Mouse (Mus musculus) midbrain, embryonic 16.5 days (tissue): ENCODE results near the gene Scrt2. TPM values are rescaled to one million over a fixed set of nuclear protein-coding genes. Genes with fewer than 3 reads are reported as not detected.

Source experiments
- ATAC-seq: fragments of 200-750 bp; cut with Nextera tagmentation; 2 replicates; pipeline ENCODE4 v1.8.0; 2017; ENCODE audit warnings: moderate TSS enrichment
- H3K27ac ChIP-seq: fragments of 300-500 bp; sonication (generic); 2 replicates; pipeline ENCODE4 v1.5.1; 2014; ENCODE audit warnings: mild to moderate bottlenecking, low read length, mixed read lengths
- H3K27me3 ChIP-seq: fragments of 300-500 bp; sonication (generic); 2 replicates; pipeline ENCODE4 v1.6.1; 2014; ENCODE audit warnings: low read depth, low read length, mixed read lengths; ENCODE audit not compliant: control insufficient read depth, insufficient read depth
- H3K36me3 ChIP-seq: fragments of 300-500 bp; sonication (generic); 2 replicates; pipeline ENCODE4 v1.6.1; 2014; ENCODE audit warnings: mild to moderate bottlenecking, low read length, moderate library complexity, mixed read lengths; ENCODE audit not compliant: control insufficient read depth, insufficient read depth
- H3K4me1 ChIP-seq: fragments of 300-500 bp; sonication (generic); 2 replicates; pipeline ENCODE4 v1.6.1; 2014; ENCODE audit warnings: mild to moderate bottlenecking, low read length, mixed read lengths; ENCODE audit not compliant: control insufficient read depth, insufficient read depth
- H3K4me2 ChIP-seq: fragments of 300-500 bp; sonication (generic); 2 replicates; pipeline ENCODE4 v1.6.1; 2014; ENCODE audit warnings: mild to moderate bottlenecking, low read length, mixed read lengths
- H3K4me3 ChIP-seq: fragments of 300-500 bp; sonication (generic); 2 replicates; pipeline ENCODE4 v1.5.1; 2014; ENCODE audit warnings: low read depth, mild to moderate bottlenecking, low read length, moderate library complexity, mixed read lengths
- H3K9ac ChIP-seq: fragments of 300-500 bp; sonication (generic); 2 replicates; pipeline ENCODE4 v1.6.1; 2014; ENCODE audit warnings: low read depth, low read length, mixed read lengths
- H3K9me3 ChIP-seq: fragments of 300-500 bp; sonication (generic); replicated peaks from 2 replicates; pipeline ENCODE4 v1.6.1; 2014; ENCODE audit warnings: mild to moderate bottlenecking, low read length, mixed read lengths; ENCODE audit not compliant: control insufficient read depth, poor library complexity, severe bottlenecking
- WGBS: fragments of 180-500 bp; shearing (Covaris S2); extraction: QIAGEN DNeasy Blood & Tissue Kit; methylation state at CpG from one replicate; pipeline ENCODE4 v1.1.7; 2014; 5-methylcytosine and 5-hydroxymethylcytosine counted together
- polyA plus RNA-seq: library from polyadenylated mRNA; unstranded; fragments of >200 nt; fragmentation: Nextera tagmentation; extraction: Ambion mirVana; gene quantifications from 2 replicates; pipeline ENCODE4 v1.2.1, GENCODE M21; 2015

Scrt2 gene
- polyA plus RNA-seq, 1 experiment from 2014 or later = 5.8 TPM

- whole genome bisulfite sequencing = 62% methylated on average over 9 of the region's 9 CpGs
- no peak overlapping the region for H3K4me3 ChIP-seq
- no peak for ATAC-seq
These were observed 5.9 kb upstream of the Scrt2 start for GRCm38 (mm10) chr2:152075294-152075889.

GRCm38 (mm10) chr2:152077337-152077736, 4.0 kb upstream of the Scrt2 start:
- 82% methylated on average over 3 of the region's 3 CpGs for WGBS

More at GRCm38 (mm10) chr2:152075294-152075889, 5.9 kb upstream of the Scrt2 start:
- Histone ChIP-seq H3K4me1 (peaks cover 11% of the 10 kb centered on the region), H3K36me3 (no peaks in the 10 kb centered on the region), H3K4me2 (no peak overlapping the region), H3K9ac (no peak overlapping the region), H3K9me3 (no peaks in the 10 kb centered on the region), H3K27ac (no peak overlapping the region), H3K27me3 (no peaks in the 10 kb centered on the region)

GRCm38 (mm10) chr2:152081641-152082448, 516 bp downstream of the Scrt2 start:
- Histone ChIP-seq H3K4me1 (peaks cover 40% of the 10 kb centered on the region), H3K27ac (peak overlapping the region; percentile 95), H3K9ac (peak overlapping the region; percentile 98), H3K36me3 (no peaks in the 10 kb centered on the region), H3K4me2 (peak overlapping the region; percentile 77), H3K9me3 (no peaks in the 10 kb centered on the region), H3K27me3 (no peaks in the 10 kb centered on the region), H3K4me3 (peak overlapping the region; percentile 84)
- ATAC-seq = peak; percentile 72
- WGBS = under 1% methylated on average over 72 of the region's 81 CpGs

More at GRCm38 (mm10) chr2:152077337-152077736, 4.0 kb upstream of the Scrt2 start:
- H3K27me3 ChIP-seq = no peaks in the 10 kb centered on the region
- H3K27ac ChIP-seq = no peak overlapping the region
- no peaks in the 10 kb centered on the region for H3K36me3 ChIP-seq
- no peaks in the 10 kb centered on the region for H3K9me3 ChIP-seq
- H3K4me3 ChIP-seq = no peak overlapping the region
- ATAC-seq = no peak
- no peak overlapping the region for H3K4me2 ChIP-seq
- H3K9ac ChIP-seq = no peak overlapping the region
- peaks cover 11% of the 10 kb centered on the region for H3K4me1 ChIP-seq

GRCm38 (mm10) chr2:152082456-152083285, 1.3 kb downstream of the Scrt2 start:
- 17% methylated on average over 7 of the region's 7 CpGs for WGBS
- H3K27me3 ChIP-seq = no peaks in the 10 kb centered on the region
- H3K4me3 ChIP-seq = peak overlapping the region; percentile 84
- H3K27ac ChIP-seq = peak overlapping the region; percentile 95
- H3K9ac ChIP-seq = peak overlapping the region; percentile 98
- H3K4me2 ChIP-seq = peak overlapping the region; percentile 77
- H3K4me1 ChIP-seq = peaks cover 47% of the 10 kb centered on the region
- no peaks in the 10 kb centered on the region for H3K36me3 ChIP-seq
- no peaks in the 10 kb centered on the region for H3K9me3 ChIP-seq
- peak; percentile 22 for ATAC-seq

- H3K4me2 ChIP-seq = peak overlapping the region; percentile 77
- no peak for ATAC-seq
- no peaks in the 10 kb centered on the region for H3K9me3 ChIP-seq
- WGBS = 52% methylated on average over 4 of the region's 4 CpGs
- no peaks in the 10 kb centered on the region for H3K27me3 ChIP-seq
- peak overlapping the region; percentile 98 for H3K9ac ChIP-seq
- peak overlapping the region; percentile 60 for H3K27ac ChIP-seq
- no peaks in the 10 kb centered on the region for H3K36me3 ChIP-seq
- H3K4me1 ChIP-seq = peaks cover 49% of the 10 kb centered on the region
- H3K4me3 ChIP-seq = peak overlapping the region; percentile 84
These were observed 2.1 kb downstream of the Scrt2 start for GRCm38 (mm10) chr2:152083411-152083810.

- Histone ChIP-seq H3K4me2 (peak overlapping the region; percentile 77), H3K4me1 (peaks cover 45% of the 10 kb centered on the region), H3K27ac (peak overlapping the region; percentile 60), H3K9ac (peak overlapping the region; percentile 98), H3K27me3 (no peaks in the 10 kb centered on the region), H3K36me3 (no peaks in the 10 kb centered on the region), H3K4me3 (peak overlapping the region; percentile 84), H3K9me3 (no peaks in the 10 kb centered on the region)
- WGBS = 17% methylated on average over 6 of the region's 6 CpGs
- no peak for ATAC-seq
These were observed 3.0 kb downstream of the Scrt2 start for GRCm38 (mm10) chr2:152084298-152084697.

- Histone ChIP-seq H3K4me1 (peaks cover 38% of the 10 kb centered on the region), H3K36me3 (no peaks in the 10 kb centered on the region), H3K9me3 (no peaks in the 10 kb centered on the region), H3K4me3 (no peak overlapping the region), H3K27me3 (no peaks in the 10 kb centered on the region), H3K4me2 (peak overlapping the region; percentile 77), H3K9ac (peak overlapping the region; percentile 30; the same call in 1 of the 2 replicates), H3K27ac (no peak overlapping the region)
- ATAC-seq = no peak
- WGBS = 67% methylated on average over 6 of the region's 6 CpGs
These were observed 4.1 kb downstream of the Scrt2 start for GRCm38 (mm10) chr2:152085414-152085813.

GRCm38 (mm10) chr2:152086451-152086850, 5.1 kb downstream of the Scrt2 start:
- Histone ChIP-seq H3K27ac (no peak overlapping the region), H3K4me1 (peaks cover 38% of the 10 kb centered on the region)
- WGBS = 50% methylated on average over 6 of the region's 6 CpGs

More at GRCm38 (mm10) chr2:152086451-152086850, 5.1 kb downstream of the Scrt2 start:
- no peaks in the 10 kb centered on the region for H3K36me3 ChIP-seq
- no peak for ATAC-seq
- peak overlapping the region; percentile 5 for H3K9ac ChIP-seq
- peak overlapping the region; percentile 37 for H3K4me2 ChIP-seq
- no peak overlapping the region for H3K4me3 ChIP-seq
- no peaks in the 10 kb centered on the region for H3K27me3 ChIP-seq
- H3K9me3 ChIP-seq = no peaks in the 10 kb centered on the region
